Mouse (Mus musculus) lung, postnatal 36 days (tissue): Measurements from ENCODE around the gene Ddx5.
A peak's percentile ranks its signal among the peaks of the same experiment; 100 is the strongest.
"Not testable (repeated sequence)": the region's sequence is repeated elsewhere in the genome, so short reads cannot be mapped to it uniquely, and the experiment has no call there.

Source experiments
- DNase-seq: peaks from one replicate; pipeline ENCODE4 v3.0.0; 2022; ENCODE audit warnings: mixed read lengths

The Ddx5 gene

GRCm38 (mm10) chr11:106788026-106788774 lies 785 bp downstream of the Ddx5 start:
- peak; percentile 98 for DNase-seq

- peak; percentile 95 for DNase-seq
These were observed 1.6 kb downstream of the Ddx5 start for GRCm38 (mm10) chr11:106787131-106788025.

DNA sequence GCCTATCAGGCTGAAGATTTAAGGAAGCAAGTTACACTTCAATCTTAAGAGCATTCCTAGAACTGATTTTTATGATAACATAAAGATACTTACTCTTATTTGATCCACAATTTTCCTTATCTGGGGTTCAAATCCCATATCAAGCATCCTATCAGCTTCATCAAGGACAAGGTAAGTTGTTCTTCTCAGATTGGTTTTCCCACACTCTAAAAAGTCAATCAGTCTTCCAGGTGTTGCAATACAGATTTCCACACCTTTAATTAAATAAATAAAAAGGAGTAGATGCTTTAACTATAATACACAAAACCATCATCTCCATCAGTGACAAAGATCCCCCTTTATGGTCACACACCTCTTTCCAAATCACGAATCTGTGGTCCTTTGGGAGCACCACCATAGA lies 3.9 kb downstream of the Ddx5 start:
- DNase-seq: no peak

- no peak for DNase-seq
These were observed 4.5 kb downstream of the Ddx5 start for GRCm38 (mm10) chr11:106784476-106784875.

GRCm38 (mm10) chr11:106782841-106783764 lies 5.9 kb downstream of the Ddx5 start:
- no peak for DNase-seq

DNA sequence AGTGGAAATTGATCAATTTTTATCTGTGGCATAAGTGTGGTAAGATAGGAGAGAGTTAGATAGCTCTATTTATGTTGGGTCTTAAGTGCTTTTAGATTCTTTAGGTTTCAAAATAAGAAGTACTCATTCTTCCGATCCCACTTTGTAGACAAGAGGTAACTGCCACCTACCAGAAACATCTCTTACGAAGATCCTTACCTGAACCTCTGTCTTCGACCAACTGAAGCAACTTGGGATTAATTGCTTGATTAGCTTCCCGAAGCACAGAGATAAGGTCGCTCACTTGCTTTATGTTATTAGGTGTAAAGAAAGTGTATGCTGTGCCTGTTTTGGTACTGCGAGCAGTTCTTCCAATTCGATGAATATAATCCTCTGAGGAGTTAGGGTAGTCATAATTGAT lies 6.7 kb downstream of the Ddx5 start:
- DNase-seq: not testable (repeated sequence)

- no peak for DNase-seq
These were observed 8.3 kb downstream of the Ddx5 start for GRCm38 (mm10) chr11:106780590-106781220.

DNA sequence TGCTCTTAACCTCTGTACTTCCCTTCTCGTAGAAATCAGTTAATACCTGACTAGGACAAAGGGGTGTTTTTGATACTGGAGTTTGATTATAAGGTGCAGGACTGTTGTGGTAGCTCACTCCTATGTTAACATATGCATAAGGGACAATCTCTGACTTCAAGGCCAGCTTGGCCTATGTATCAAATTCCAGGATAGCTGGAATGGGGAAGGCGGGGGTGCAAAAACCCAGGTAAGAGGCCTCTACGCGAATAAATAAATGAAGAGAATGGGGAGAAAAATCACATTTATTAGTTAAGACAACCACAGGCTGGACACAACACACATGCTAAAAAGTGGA lies 8.9 kb downstream of the Ddx5 start:
- DNase-seq: no peak

- DNase-seq: peak; percentile 95
These were observed 9.4 kb downstream of the Ddx5 start, which contains the start of gene Polg2 for GRCm38 (mm10) chr11:106779388-106780088. TSS of gene Polg2 (minus strand) at chr11:106779537.

DNA sequence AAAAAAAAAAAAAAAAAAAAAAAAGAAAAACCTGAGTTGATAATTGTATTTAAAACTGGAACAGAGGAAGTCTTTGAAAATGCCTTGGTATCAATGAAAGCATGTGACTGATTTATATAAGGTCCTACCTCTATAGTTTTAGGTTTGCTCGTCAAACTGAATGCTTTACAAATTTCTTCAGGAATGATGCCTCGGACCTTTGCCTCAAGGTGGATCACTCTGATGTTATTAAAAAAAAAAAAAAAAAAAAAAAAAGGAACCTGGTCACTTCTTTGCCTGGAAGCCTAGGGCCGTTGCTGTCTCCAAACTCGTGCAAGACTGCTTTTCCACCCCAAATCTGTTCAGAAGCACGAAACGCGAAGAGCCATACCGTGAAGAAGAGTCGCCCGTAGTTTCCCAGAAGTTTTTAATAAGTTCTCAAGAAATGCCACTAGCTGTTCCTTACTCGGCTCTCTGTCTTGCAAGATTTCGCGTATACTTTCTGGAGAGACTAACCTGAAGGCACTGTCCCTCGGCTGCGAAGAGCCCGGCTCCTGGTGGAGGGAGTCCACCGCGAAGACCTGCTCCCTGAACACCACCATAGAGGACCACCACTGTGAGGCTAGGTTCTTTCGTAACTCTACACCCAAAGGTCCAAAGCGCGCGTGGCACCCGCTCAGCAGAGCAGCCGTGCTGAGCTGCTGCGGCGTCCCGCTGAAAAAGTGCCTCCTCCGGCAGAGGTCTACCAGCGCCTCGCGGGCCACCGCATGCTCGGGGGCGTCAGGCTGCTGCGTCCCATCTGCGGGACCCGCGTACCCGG lies 10.2 kb downstream of the Ddx5 start:
- no peak for DNase-seq

DNA sequence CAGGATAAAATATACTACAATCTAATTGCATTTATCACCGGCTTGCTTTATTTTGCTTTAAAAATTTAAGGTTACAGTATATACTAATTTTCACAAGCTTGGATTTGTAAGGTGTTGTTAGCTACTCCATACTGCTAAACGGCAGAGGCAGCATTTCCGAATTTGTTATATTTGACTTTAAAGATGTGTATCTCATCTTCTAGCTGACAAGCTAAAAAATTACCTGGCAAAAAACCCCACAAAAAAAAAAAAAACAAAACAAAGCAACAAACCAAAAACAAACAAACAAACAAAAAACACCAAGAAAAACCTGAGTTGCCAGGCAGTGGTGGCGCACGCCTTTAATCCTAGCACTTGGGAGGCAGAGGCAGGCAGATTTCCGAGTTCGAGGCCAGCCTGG lies 10.9 kb downstream of the Ddx5 start:
- no peak for DNase-seq

GRCm38 (mm10) chr11:106777395-106777794 lies 11.6 kb downstream of the Ddx5 start:
- no peak for DNase-seq

DNA sequence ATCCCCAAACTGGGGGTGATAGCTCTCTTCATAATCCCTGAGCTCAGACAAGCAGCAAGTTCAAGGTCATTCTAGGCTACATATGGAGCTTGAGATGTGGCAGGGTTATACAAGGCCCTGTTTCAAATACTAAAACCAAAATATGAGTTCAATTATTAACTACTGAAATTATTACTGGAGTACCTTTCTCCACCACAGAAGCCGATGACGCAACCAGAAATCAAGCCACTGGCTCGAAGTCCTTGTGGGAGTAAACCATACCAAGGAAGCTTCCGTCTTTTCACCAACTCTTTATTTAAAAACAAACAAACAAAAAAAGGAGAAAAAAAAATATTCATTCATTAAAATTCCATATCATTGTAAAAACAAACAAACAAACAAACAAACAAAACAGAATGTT lies 12.0 kb downstream of the Ddx5 start:
- DNase-seq: peak; percentile 68

DNA sequence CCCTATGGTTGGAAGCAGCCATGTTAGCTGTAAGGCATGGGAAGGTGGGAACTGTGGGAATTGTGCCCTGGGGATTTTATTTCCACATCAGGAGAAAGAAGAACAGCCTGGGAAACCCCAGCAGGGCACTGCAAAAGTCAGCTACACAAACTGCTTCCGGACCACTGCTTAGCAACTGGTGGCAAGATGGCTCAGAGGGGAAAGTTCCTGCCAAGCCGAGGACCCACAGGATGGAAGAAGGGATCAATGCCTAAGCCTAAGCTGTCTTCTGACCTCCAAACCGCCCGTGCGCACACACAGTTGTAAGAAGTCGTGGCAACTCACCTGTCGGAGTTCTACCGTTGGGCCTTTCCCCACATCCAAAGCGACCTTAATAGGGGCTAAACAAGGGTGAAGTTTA lies 15.9 kb downstream of the Ddx5 start:
- no peak for DNase-seq

- no peak for DNase-seq
These were observed 18.6 kb downstream of the Ddx5 start for GRCm38 (mm10) chr11:106770195-106770974.

GRCm38 (mm10) chr11:106767516-106767915 lies 21.5 kb downstream of the Ddx5 start:
- DNase-seq: no peak

GRCm38 (mm10) chr11:106766611-106767162 lies 22.3 kb downstream of the Ddx5 start:
- no peak for DNase-seq

GRCm38 (mm10) chr11:106762800-106763185 lies 26.2 kb downstream of the Ddx5 start:
- DNase-seq: no peak

DNA sequence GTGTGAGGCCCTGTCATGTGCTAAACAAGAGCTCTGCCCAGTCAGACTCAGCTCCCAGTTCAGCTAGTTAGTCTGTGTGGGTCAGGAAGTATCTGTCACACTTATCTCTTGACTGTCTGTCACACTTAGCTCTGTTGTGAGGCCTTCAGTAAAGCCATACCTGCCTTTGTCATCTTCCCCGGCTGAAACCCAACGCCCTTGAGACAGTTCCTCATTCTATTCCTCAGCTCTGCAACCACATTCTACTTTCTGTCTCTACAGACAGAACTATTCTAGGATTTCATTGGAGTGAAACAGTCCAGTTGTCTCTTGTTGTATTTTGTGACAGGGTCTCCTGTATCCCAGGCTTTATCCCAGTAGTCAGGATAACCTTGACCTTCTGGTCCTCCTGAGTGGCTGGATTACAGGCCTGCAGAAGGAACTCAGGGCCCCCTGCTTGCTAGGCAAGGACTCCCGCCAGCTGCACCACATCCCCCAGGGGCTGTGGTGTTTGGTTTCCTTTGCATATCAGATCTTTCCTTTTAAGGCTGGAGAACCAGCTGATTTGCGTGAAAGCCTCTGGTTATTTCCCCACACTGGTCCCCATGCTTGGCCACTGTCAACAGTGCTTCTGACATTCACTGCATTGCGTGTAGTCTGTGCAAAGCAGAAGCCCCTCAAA lies 26.7 kb downstream of the Ddx5 start:
- peak; percentile 65 for DNase-seq
